Mouse (Mus musculus) heart, adult 2 months (tissue): ENCODE measurements around the gene Slc22a15.

Experiments used
- CTCF ChIP-seq: fragments of 200-600 bp; IDR thresholded peaks from 2 replicates; pipeline ENCODE4 v1.8.1; 2022; ENCODE audit warnings: antibody characterized with exemption, mild to moderate bottlenecking, moderate library complexity
- EP300 ChIP-seq: fragments of 200-500 bp; IDR thresholded peaks from 2 replicates; pipeline ENCODE4 v1.6.1; 2011; ENCODE audit warnings: low read depth, low read length, control low read depth; ENCODE audit not compliant: insufficient read depth
- POLR2A ChIP-seq: fragments of 200-500 bp; IDR thresholded peaks from 2 replicates; pipeline ENCODE4 v1.6.1; 2011; ENCODE audit warnings: mild to moderate bottlenecking, low read depth, low read length, control low read depth; ENCODE audit not compliant: insufficient read depth

GRCm38 (mm10) chr3:101916525-101916924 is 7.7 kb downstream of the Slc22a15 start:
- no peak for TF ChIP-seq POLR2A
- TF ChIP-seq EP300 = no peak
- TF ChIP-seq CTCF = no peak
